Mouse (Mus musculus): Measurements from ENCODE around the gene Mtrr.

GRCm38 (mm10) chr13:68597199-68597598 lies 15.2 kb upstream of the Mtrr start, which contains the start of gene 1700001L19Rik:
- TF ChIP-seq CTCF (IDR thresholded peaks at IDR 0.05; ENCODE audit: extremely low read depth, insufficient read depth, insufficient read length, insufficient replicate concordance) (no peak), POLR2A (IDR thresholded peaks at IDR 0.05; ENCODE audit: low read depth, low read length) (no peak)

Data from spleen, adult 2 months (tissue).